Mouse (Mus musculus): ENCODE measurements around the gene Zfp651. TPM values are rescaled to one million over a fixed set of nuclear protein-coding genes. Genes with fewer than 3 reads are reported as not detected.
A peak's percentile ranks its signal among the peaks of the same experiment; 100 is the strongest.

Gene Zfp651
- polyA plus RNA-seq, 1 experiment from 2014 or later, result 4.9 TPM

DNA sequence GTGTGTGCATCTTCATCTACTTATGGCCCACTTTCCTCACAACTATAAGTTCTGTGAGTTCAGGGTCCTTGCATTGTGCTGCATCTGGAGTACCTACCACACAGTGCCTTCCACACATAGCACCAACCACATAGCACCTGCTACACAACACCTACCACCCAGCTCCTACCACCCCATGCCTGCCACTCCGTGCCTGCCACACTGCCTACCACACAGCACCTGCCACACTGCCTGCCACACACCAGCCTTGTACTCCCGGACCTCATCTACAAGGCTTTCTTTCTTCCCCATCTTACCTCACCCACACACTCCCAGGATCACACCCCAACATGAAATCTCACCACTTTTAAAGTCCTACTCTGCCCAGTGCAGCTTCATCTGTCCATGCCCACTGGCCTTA, 27.2 kb downstream of the Zfp651 start:
- DNase-seq (ENCODE audit: low spot score) (no peak), ATAC-seq (replicated peaks; ENCODE audit: insufficient number of reproducible peaks, low FRiP score, low TSS enrichment, low read depth) (no peak)
- no peak overlapping the region for H3K27ac ChIP-seq (replicated peaks; ENCODE audit: low read depth, low read length)
- H3K4me1 ChIP-seq (ENCODE audit: control insufficient read depth, insufficient read depth, low read length), result no peaks in the 10 kb centered on the region
- no peaks in the 10 kb centered on the region for H3K36me3 ChIP-seq (replicated peaks; ENCODE audit: control insufficient read depth, insufficient read depth, low read depth, low read length)
- no peak overlapping the region for H3K9ac ChIP-seq (replicated peaks; ENCODE audit: low read length)
- no peak overlapping the region for H3K4me3 ChIP-seq (ENCODE audit: low read depth, low read length)
- H3K4me2 ChIP-seq (ENCODE audit: low read depth, low read length), result no peak overlapping the region
- 75% methylated on average over 2 of the region's 2 CpGs for WGBS
- no peaks in the 10 kb centered on the region for H3K27me3 ChIP-seq (ENCODE audit: control insufficient read depth, insufficient read depth, low read length)
- H3K9me3 ChIP-seq (replicated peaks; ENCODE audit: control insufficient read depth, low read length), result no peaks in the 10 kb centered on the region

DNA sequence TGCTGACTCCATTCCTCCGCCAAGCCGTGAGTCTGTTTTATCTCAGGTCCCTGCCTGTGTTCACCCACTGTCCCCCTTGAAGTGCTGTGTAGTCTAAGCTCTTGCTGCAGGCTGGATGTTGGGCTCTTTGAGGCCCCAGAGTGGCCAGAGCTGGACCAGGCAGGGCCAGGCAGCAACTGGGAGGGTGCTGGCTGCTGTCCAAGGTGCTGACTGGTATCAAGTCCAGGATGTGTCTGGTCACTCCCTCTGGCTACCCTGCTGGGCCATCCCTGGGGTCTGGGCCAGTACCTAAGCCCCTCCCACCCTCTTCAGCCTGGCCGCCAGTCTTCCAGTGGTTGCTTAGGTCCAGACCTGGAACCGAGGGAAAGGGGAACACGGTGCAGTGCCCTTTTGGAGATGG, 32.1 kb downstream of the Zfp651 start:
- Histone ChIP-seq H3K9ac (replicated peaks; ENCODE audit: low read length) (no peak overlapping the region), H3K27ac (replicated peaks; ENCODE audit: low read depth, low read length) (no peak overlapping the region), H3K4me1 (ENCODE audit: control insufficient read depth, insufficient read depth, low read length) (no peaks in the 10 kb centered on the region), H3K27me3 (ENCODE audit: control insufficient read depth, insufficient read depth, low read length) (no peaks in the 10 kb centered on the region), H3K4me3 (ENCODE audit: low read depth, low read length) (no peak overlapping the region), H3K36me3 (replicated peaks; ENCODE audit: control insufficient read depth, insufficient read depth, low read depth, low read length) (no peaks in the 10 kb centered on the region), H3K4me2 (ENCODE audit: low read depth, low read length) (no peak overlapping the region), H3K9me3 (replicated peaks; ENCODE audit: control insufficient read depth, low read length) (no peaks in the 10 kb centered on the region)
- ATAC-seq (replicated peaks; ENCODE audit: insufficient number of reproducible peaks, low FRiP score, low TSS enrichment, low read depth) (peak; percentile 31; the same call in 1 of the 2 replicates), DNase-seq (ENCODE audit: low spot score) (peak; percentile 76)
- 12% methylated on average over 5 of the region's 5 CpGs for WGBS

DNA sequence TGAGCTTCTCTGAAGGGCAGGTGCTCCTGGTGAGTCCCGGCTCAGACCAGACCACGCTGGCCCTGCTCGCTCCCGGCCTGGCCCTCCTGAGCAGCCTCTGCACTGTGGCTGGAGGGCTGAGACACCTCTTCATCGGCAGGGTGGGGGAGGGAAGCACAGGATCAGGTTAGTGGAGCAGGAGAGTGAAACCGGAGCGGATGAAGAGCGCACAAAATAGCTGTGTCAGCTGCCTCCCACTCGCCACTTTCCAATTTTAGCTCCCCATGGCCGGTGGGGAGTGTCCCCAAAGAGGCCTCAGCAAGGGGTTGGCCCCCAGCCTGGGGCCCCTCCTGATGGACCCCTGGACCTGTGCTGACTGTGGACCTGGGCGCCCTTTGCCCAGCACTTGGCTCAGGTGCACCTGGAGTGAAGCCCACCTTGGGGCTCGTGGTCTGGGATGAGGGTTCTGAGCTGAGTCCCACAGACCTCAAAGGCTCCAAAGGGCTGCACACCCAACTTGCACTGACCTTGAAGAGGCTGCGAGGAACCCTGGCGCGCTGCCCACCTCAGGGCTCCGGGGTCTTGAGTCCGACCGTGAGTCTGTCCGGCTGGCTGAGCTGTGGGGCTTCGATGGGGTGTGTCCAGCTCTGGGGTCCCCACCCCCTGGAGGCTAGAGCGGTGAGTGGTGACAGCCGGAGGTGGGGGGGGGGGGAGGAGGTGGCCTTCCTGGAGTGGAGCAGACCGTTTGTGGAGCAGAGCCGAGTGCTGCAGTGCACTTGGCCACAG, 32.8 kb downstream of the Zfp651 start, which contains the start of gene Hhatl:
Hhatl (minus strand) TSS at position 751 of the 765 bp plus-strand sequence.
- Histone ChIP-seq H3K4me1 (ENCODE audit: control insufficient read depth, insufficient read depth, low read length) (no peaks in the 10 kb centered on the region), H3K4me3 (ENCODE audit: low read depth, low read length) (no peak within 1 kb of the TSS), H3K4me2 (ENCODE audit: low read depth, low read length) (no peak within 1 kb of the TSS), H3K27me3 (ENCODE audit: control insufficient read depth, insufficient read depth, low read length) (no peaks in the 10 kb centered on the region), H3K27ac (replicated peaks; ENCODE audit: low read depth, low read length) (no peak within 1 kb of the TSS), H3K9me3 (replicated peaks; ENCODE audit: control insufficient read depth, low read length) (no peaks in the 10 kb centered on the region), H3K9ac (replicated peaks; ENCODE audit: low read length) (no peak within 1 kb of the TSS), H3K36me3 (replicated peaks; ENCODE audit: control insufficient read depth, insufficient read depth, low read depth, low read length) (no peaks in the 10 kb centered on the region)
- peak; percentile 41; the same call in 1 of the 2 replicates for ATAC-seq (replicated peaks; ENCODE audit: insufficient number of reproducible peaks, low FRiP score, low TSS enrichment, low read depth)
- no peak for DNase-seq (ENCODE audit: low spot score)
- 51% methylated on average over 24 of the region's 24 CpGs for WGBS

DNA sequence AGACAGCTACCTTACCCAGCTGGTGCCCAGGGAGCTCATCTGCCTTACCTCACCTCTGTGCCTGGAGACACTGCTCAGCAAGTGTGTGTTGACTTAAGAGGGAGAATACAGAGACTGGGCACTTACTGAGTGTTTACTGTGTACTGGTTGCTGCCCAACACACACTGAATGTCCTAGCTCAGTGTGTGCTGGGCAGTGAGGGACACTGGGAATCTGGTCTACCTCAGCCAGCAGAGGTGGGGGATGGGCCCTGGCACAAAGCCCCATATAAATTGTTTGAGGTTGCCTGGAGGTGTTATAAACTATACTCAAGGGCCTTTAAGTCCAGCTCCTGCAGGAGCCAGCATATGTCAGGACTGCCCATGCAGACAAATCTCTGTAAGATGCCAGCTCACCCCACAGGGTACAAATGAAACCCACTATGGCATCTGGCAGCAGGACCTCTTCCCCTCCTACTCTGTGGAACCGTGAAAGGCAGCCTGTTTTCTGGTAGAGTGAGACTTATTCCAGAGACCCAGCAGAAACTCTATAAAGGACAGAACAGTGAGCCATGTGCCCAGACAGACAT, 35.9 kb downstream of the Zfp651 start:
- WGBS, result 58% methylated on average over 1 of the region's 1 CpGs
- Histone ChIP-seq H3K9ac (replicated peaks; ENCODE audit: low read length) (no peak overlapping the region), H3K4me2 (ENCODE audit: low read depth, low read length) (no peak overlapping the region), H3K27me3 (ENCODE audit: control insufficient read depth, insufficient read depth, low read length) (no peaks in the 10 kb centered on the region), H3K36me3 (replicated peaks; ENCODE audit: control insufficient read depth, insufficient read depth, low read depth, low read length) (no peaks in the 10 kb centered on the region), H3K9me3 (replicated peaks; ENCODE audit: control insufficient read depth, low read length) (no peaks in the 10 kb centered on the region), H3K4me1 (ENCODE audit: control insufficient read depth, insufficient read depth, low read length) (no peaks in the 10 kb centered on the region), H3K4me3 (ENCODE audit: low read depth, low read length) (no peak overlapping the region), H3K27ac (replicated peaks; ENCODE audit: low read depth, low read length) (no peak overlapping the region)
- no peak for DNase-seq (ENCODE audit: low spot score)
- no peak for ATAC-seq (replicated peaks; ENCODE audit: insufficient number of reproducible peaks, low FRiP score, low TSS enrichment, low read depth)

DNA sequence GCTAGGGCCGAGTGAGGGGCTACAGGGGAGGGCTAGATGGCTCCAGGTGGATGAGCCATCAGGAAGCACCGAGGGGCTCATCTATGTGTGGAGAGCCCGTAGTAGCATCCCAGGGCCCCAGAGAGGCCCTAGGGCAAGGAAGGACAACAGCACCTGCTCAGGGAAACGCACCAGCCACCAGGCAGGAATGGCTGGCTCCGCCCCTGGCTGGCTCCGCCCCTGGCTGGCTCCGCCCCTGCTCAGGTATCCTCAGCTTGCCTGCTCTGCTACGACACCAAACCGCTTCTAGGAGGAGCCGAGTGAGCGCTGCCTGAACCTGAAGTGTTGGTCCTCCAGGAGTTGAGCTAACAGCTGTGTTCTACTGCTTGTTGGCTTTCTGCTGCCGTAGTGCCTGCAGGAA, 38.6 kb downstream of the Zfp651 start:
- Histone ChIP-seq H3K9ac (replicated peaks; ENCODE audit: low read length) (no peak overlapping the region), H3K4me2 (ENCODE audit: low read depth, low read length) (no peak overlapping the region), H3K4me3 (ENCODE audit: low read depth, low read length) (no peak overlapping the region), H3K36me3 (replicated peaks; ENCODE audit: control insufficient read depth, insufficient read depth, low read depth, low read length) (no peaks in the 10 kb centered on the region), H3K4me1 (ENCODE audit: control insufficient read depth, insufficient read depth, low read length) (no peaks in the 10 kb centered on the region), H3K9me3 (replicated peaks; ENCODE audit: control insufficient read depth, low read length) (no peaks in the 10 kb centered on the region), H3K27ac (replicated peaks; ENCODE audit: low read depth, low read length) (no peak overlapping the region), H3K27me3 (ENCODE audit: control insufficient read depth, insufficient read depth, low read length) (no peaks in the 10 kb centered on the region)
- ATAC-seq (replicated peaks; ENCODE audit: insufficient number of reproducible peaks, low FRiP score, low TSS enrichment, low read depth) (no peak), DNase-seq (ENCODE audit: low spot score) (peak; percentile 51)
- WGBS, result 11% methylated on average over 12 of the region's 12 CpGs

DNA sequence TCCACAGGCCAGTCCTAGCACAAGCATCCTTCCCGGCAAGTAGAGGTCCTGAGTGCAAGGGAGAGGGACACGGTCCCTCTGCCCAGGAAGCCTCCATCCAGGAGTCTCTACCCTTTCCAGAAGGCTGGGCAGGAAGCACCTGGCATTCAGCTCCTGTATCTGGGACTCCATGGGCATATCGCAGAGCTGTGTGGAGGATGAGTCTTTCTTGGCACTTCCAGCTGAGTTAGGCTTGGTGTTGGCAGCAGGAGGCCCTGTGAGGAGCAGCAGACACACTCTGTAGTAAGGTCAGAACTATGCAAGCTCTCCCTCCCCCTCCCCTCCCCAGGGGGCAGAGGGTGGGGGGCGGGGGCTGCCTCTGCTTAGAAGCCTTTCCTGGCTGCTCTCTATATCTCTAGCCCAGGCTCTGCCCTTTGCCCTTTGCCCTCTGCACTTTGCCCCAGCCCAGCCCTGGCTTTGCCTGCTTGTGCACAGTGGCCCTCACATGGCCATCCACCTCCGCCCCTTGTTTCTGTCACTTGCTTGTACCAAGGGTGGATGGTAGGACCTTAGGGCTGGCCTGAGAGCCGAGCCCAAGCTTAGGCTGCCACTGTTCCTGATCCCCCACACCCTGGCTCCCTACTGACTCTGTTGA, 39.9 kb downstream of the Zfp651 start:
- 28% methylated on average over 6 of the region's 6 CpGs for WGBS
- no peak for ATAC-seq (replicated peaks; ENCODE audit: insufficient number of reproducible peaks, low FRiP score, low TSS enrichment, low read depth)
- no peak for DNase-seq (ENCODE audit: low spot score)
- no peak overlapping the region for H3K4me2 ChIP-seq (ENCODE audit: low read depth, low read length)
- H3K36me3 ChIP-seq (replicated peaks; ENCODE audit: control insufficient read depth, insufficient read depth, low read depth, low read length), result no peaks in the 10 kb centered on the region
- H3K4me3 ChIP-seq (ENCODE audit: low read depth, low read length), result no peak overlapping the region
- H3K9me3 ChIP-seq (replicated peaks; ENCODE audit: control insufficient read depth, low read length), result no peaks in the 10 kb centered on the region
- H3K27me3 ChIP-seq (ENCODE audit: control insufficient read depth, insufficient read depth, low read length), result no peaks in the 10 kb centered on the region
- no peaks in the 10 kb centered on the region for H3K4me1 ChIP-seq (ENCODE audit: control insufficient read depth, insufficient read depth, low read length)
- H3K9ac ChIP-seq (replicated peaks; ENCODE audit: low read length), result no peak overlapping the region
- H3K27ac ChIP-seq (replicated peaks; ENCODE audit: low read depth, low read length), result no peak overlapping the region

DNA sequence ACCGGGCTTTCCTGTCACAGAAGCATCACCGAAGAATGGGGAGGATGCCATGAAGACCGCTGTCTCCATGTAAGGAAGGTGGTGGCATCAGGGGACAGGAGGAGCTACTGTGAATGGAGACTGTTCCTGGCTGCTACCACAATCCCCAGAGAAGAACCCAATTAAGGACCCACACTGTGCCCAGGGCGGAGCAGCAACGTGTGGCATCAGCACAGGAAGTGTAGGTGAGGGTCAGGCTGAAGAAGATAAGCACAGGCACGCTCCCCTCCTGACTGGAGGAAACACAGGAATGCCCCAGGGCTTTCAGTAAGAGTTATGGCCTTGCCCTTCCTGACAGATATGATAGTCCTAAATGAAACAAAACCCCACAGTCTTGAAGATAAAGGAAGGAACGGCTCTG, 43.6 kb downstream of the Zfp651 start:
- H3K27ac ChIP-seq (replicated peaks; ENCODE audit: low read depth, low read length), result no peak overlapping the region
- ATAC-seq (replicated peaks; ENCODE audit: insufficient number of reproducible peaks, low FRiP score, low TSS enrichment, low read depth), result no peak
- no peak for DNase-seq (ENCODE audit: low spot score)

DNA sequence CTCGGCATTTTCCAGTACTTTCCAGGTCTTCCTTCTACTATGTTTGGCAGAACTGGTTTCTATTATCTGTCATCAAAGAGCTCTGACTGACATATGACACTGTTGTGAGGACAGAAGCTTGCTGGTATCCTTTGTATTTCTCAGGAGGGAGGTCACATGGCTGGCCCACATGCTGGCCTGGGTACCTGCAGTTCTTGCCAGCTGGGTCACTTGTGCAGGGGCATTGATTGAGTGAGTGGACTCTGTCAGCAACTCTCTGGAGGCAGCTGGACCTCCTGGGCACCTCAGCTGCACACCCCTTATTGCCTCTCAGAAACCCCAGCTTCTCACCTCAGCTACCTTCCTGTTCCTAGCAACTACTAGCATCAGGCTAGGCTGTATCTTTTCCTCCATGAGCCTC, 48.4 kb downstream of the Zfp651 start:
- Histone ChIP-seq H3K27ac (replicated peaks; ENCODE audit: low read depth, low read length) (no peak overlapping the region), H3K4me1 (ENCODE audit: control insufficient read depth, insufficient read depth, low read length) (no peaks in the 10 kb centered on the region; the same call in 1 of the 2 replicates), H3K4me3 (ENCODE audit: low read depth, low read length) (no peak overlapping the region), H3K27me3 (ENCODE audit: control insufficient read depth, insufficient read depth, low read length) (no peaks in the 10 kb centered on the region), H3K9ac (replicated peaks; ENCODE audit: low read length) (no peak overlapping the region), H3K4me2 (ENCODE audit: low read depth, low read length) (no peak overlapping the region), H3K36me3 (replicated peaks; ENCODE audit: control insufficient read depth, insufficient read depth, low read depth, low read length) (no peaks in the 10 kb centered on the region), H3K9me3 (replicated peaks; ENCODE audit: control insufficient read depth, low read length) (no peaks in the 10 kb centered on the region)
- WGBS, result 48% methylated on average over 1 of the region's 1 CpGs
- DNase-seq (ENCODE audit: low spot score) (no peak), ATAC-seq (replicated peaks; ENCODE audit: insufficient number of reproducible peaks, low FRiP score, low TSS enrichment, low read depth) (no peak)

More for the DNA sequence above, 43.6 kb downstream of the Zfp651 start:
- Histone ChIP-seq H3K4me1 (ENCODE audit: control insufficient read depth, insufficient read depth, low read length) (no peaks in the 10 kb centered on the region), H3K9ac (replicated peaks; ENCODE audit: low read length) (no peak overlapping the region), H3K9me3 (replicated peaks; ENCODE audit: control insufficient read depth, low read length) (no peaks in the 10 kb centered on the region), H3K4me3 (ENCODE audit: low read depth, low read length) (no peak overlapping the region), H3K27me3 (ENCODE audit: control insufficient read depth, insufficient read depth, low read length) (no peaks in the 10 kb centered on the region), H3K36me3 (replicated peaks; ENCODE audit: control insufficient read depth, insufficient read depth, low read depth, low read length) (no peaks in the 10 kb centered on the region), H3K4me2 (ENCODE audit: low read depth, low read length) (no peak overlapping the region)
- WGBS, result 62% methylated on average over 7 of the region's 7 CpGs
